Mouse (Mus musculus) limb, embryonic 14.5 days (tissue): ENCODE results near the gene Lifr. TPM values are rescaled to one million over a fixed set of nuclear protein-coding genes. Genes with fewer than 3 reads are reported as not detected.

ENCODE experiments used
- ATAC-seq: fragments of 200-750 bp; cut with Nextera tagmentation; 2 replicates; pipeline ENCODE4 v1.8.0; 2017; ENCODE audit warnings: low read depth, moderate number of reproducible peaks, moderate TSS enrichment; ENCODE audit not compliant: low FRiP score
- DNase-seq: peaks from one replicate; pipeline ENCODE4 v3.0.0-alpha.2; 2015; ENCODE audit warnings: low spot score
- H3K27ac ChIP-seq: fragments of 300-500 bp; sonication (generic); replicated peaks from 2 replicates; pipeline ENCODE4 v1.5.1; 2014; ENCODE audit warnings: low read depth, mild to moderate bottlenecking, low read length, moderate library complexity, mixed read lengths
- H3K27me3 ChIP-seq: fragments of 300-500 bp; sonication (generic); 2 replicates; pipeline ENCODE4 v1.6.1; 2014; ENCODE audit warnings: low read length, mixed read lengths; ENCODE audit not compliant: control insufficient read depth, insufficient read depth
- H3K36me3 ChIP-seq: fragments of 300-500 bp; sonication (generic); 2 replicates; pipeline ENCODE4 v1.6.1; 2014; ENCODE audit warnings: mild to moderate bottlenecking, low read length, moderate library complexity, mixed read lengths; ENCODE audit not compliant: control insufficient read depth, insufficient read depth
- H3K4me1 ChIP-seq: fragments of 300-500 bp; sonication (generic); 2 replicates; pipeline ENCODE4 v1.6.1; 2014; ENCODE audit warnings: antibody characterized with exemption, low read length, mixed read lengths; ENCODE audit not compliant: control insufficient read depth, insufficient read depth
- H3K4me2 ChIP-seq: fragments of 300-500 bp; sonication (generic); replicated peaks from 2 replicates; pipeline ENCODE4 v1.6.1; 2014; ENCODE audit warnings: low read depth, mild to moderate bottlenecking, low read length, moderate library complexity; ENCODE audit not compliant: severe bottlenecking
- H3K4me3 ChIP-seq: fragments of 300-500 bp; sonication (generic); replicated peaks from 2 replicates; pipeline ENCODE4 v1.5.1; 2014; ENCODE audit warnings: low read length
- H3K9ac ChIP-seq: fragments of 300-500 bp; sonication (generic); 2 replicates; pipeline ENCODE4 v1.6.1; 2014; ENCODE audit warnings: mild to moderate bottlenecking, low read depth, low read length, moderate library complexity; ENCODE audit not compliant: severe bottlenecking
- H3K9me3 ChIP-seq: fragments of 300-500 bp; sonication (generic); 2 replicates; pipeline ENCODE4 v1.6.1; 2016; ENCODE audit warnings: low read length; ENCODE audit not compliant: control insufficient read depth
- POLR2A ChIP-seq: fragments of 200-500 bp; IDR thresholded peaks from 2 replicates; pipeline ENCODE4 v1.8.0; 2012; ENCODE audit warnings: inconsistent platforms, mild to moderate bottlenecking, moderate library complexity, borderline replicate concordance; ENCODE audit not compliant: insufficient read depth, insufficient read length; ENCODE audit errors: extremely low read depth
- WGBS: fragments of 180-500 bp; shearing (Covaris S2); extraction: QIAGEN DNeasy Blood & Tissue Kit; methylation state at CpG from one replicate; pipeline ENCODE4 v1.1.7; 2014; 5-methylcytosine and 5-hydroxymethylcytosine counted together
- polyA plus RNA-seq, 2 experiments: library from polyadenylated mRNA; depleted of rRNA in 1 of 2; stranded (reverse) in 1 of 2; unstranded in 1 of 2; fragments of >200 nt; fragmentation: Nextera tagmentation in 1 of 2; extraction: Ambion mirVana in 1 of 2; gene quantifications; 2 replicates each; pipeline versions ENCODE4 v1.2.1 to v1.2.3; 2012 to 2014

Gene Lifr
- polyA plus RNA-seq, 2 experiments: 15.7 to 25.2 TPM

- Histone ChIP-seq H3K4me3 (no peak overlapping the region), H3K9me3 (no peaks in the 10 kb centered on the region), H3K36me3 (no peaks in the 10 kb centered on the region), H3K4me1 (peaks cover 11% of the 10 kb centered on the region; the same call in 1 of the 2 replicates), H3K27me3 (no peaks in the 10 kb centered on the region), H3K27ac (no peak overlapping the region), H3K4me2 (no peak overlapping the region), H3K9ac (no peak overlapping the region)
- no peak for TF ChIP-seq POLR2A
- no peak for DNase-seq
- no peak for ATAC-seq
- WGBS: 59% methylated on average over 2 of the region's 2 CpGs
Observed at GRCm38 (mm10) chr15:7088691-7089090, 1.7 kb upstream of the Lifr start.

GRCm38 (mm10) chr15:7092321-7092720 is 1.9 kb downstream of the Lifr start:
- peak overlapping the region; percentile 24 for H3K4me2 ChIP-seq
- H3K9ac ChIP-seq: no peak overlapping the region
- H3K27ac ChIP-seq: no peak overlapping the region
- no peak for TF ChIP-seq POLR2A
- no peaks in the 10 kb centered on the region for H3K9me3 ChIP-seq
- WGBS: 33% methylated on average over 8 of the region's 8 CpGs
- H3K4me3 ChIP-seq: no peak overlapping the region
- peaks cover 7% of the 10 kb centered on the region; the same call in 1 of the 2 replicates for H3K4me1 ChIP-seq
- H3K36me3 ChIP-seq: no peaks in the 10 kb centered on the region
- ATAC-seq (peak; percentile 26; the same call in 1 of the 2 replicates), DNase-seq (no peak)
- no peaks in the 10 kb centered on the region for H3K27me3 ChIP-seq

GRCm38 (mm10) chr15:7099406-7099805 is 9.0 kb downstream of the Lifr start:
- Histone ChIP-seq H3K4me1 (no peaks in the 10 kb centered on the region), H3K27me3 (no peaks in the 10 kb centered on the region), H3K27ac (no peak overlapping the region), H3K4me2 (no peak overlapping the region), H3K9me3 (no peaks in the 10 kb centered on the region), H3K4me3 (no peak overlapping the region), H3K36me3 (no peaks in the 10 kb centered on the region), H3K9ac (no peak overlapping the region)
- 71% methylated on average over 1 of the region's 1 CpGs for WGBS
- no peak for TF ChIP-seq POLR2A
- ATAC-seq: no peak
- no peak for DNase-seq

- DNase-seq (no peak), ATAC-seq (no peak)
- 70% methylated on average over 6 of the region's 6 CpGs for WGBS
- no peak for TF ChIP-seq POLR2A
- Histone ChIP-seq H3K4me1 (no peaks in the 10 kb centered on the region), H3K27me3 (no peaks in the 10 kb centered on the region), H3K9me3 (no peaks in the 10 kb centered on the region), H3K9ac (no peak overlapping the region), H3K27ac (no peak overlapping the region), H3K4me3 (no peak overlapping the region), H3K4me2 (no peak overlapping the region), H3K36me3 (no peaks in the 10 kb centered on the region)
Observed at GRCm38 (mm10) chr15:7100226-7100625, 9.8 kb downstream of the Lifr start.

GRCm38 (mm10) chr15:7103051-7103450 is 12.6 kb downstream of the Lifr start:
- TF ChIP-seq POLR2A: no peak
- ATAC-seq (no peak), DNase-seq (no peak)
- Histone ChIP-seq H3K4me1 (no peaks in the 10 kb centered on the region), H3K27ac (no peak overlapping the region), H3K27me3 (no peaks in the 10 kb centered on the region), H3K9ac (no peak overlapping the region), H3K9me3 (no peaks in the 10 kb centered on the region), H3K4me2 (no peak overlapping the region), H3K36me3 (no peaks in the 10 kb centered on the region), H3K4me3 (no peak overlapping the region)
- WGBS: 90% methylated on average over 2 of the region's 2 CpGs

- ATAC-seq: no peak
- 55% methylated on average over 5 of the region's 5 CpGs for WGBS
Observed at GRCm38 (mm10) chr15:7105224-7105623, 14.8 kb downstream of the Lifr start.

More at GRCm38 (mm10) chr15:7105224-7105623, 14.8 kb downstream of the Lifr start:
- Histone ChIP-seq H3K36me3 (no peaks in the 10 kb centered on the region), H3K27me3 (no peaks in the 10 kb centered on the region), H3K27ac (no peak overlapping the region), H3K4me3 (no peak overlapping the region), H3K4me1 (no peaks in the 10 kb centered on the region), H3K9me3 (no peaks in the 10 kb centered on the region), H3K4me2 (no peak overlapping the region), H3K9ac (no peak overlapping the region)
- no peak for DNase-seq
- no peak for TF ChIP-seq POLR2A
